Mouse (Mus musculus) lung, postnatal 0 days (tissue): Measurements from ENCODE around the gene Syngr1. TPM values are rescaled to one million over a fixed set of nuclear protein-coding genes. Genes with fewer than 3 reads are reported as not detected.
A peak's percentile ranks its signal among the peaks of the same experiment; 100 is the strongest.

Experiments used
- ATAC-seq: fragments of 200-750 bp; cut with Nextera tagmentation; 2 replicates; pipeline ENCODE4 v1.8.0; 2017; ENCODE audit warnings: moderate library complexity
- DNase-seq: peaks from one replicate; pipeline ENCODE4 v3.0.0-alpha.2; 2016; ENCODE audit warnings: low spot score
- H3K27ac ChIP-seq: fragments of 300-500 bp; sonication (generic); 2 replicates; pipeline ENCODE4 v1.5.1; 2014; ENCODE audit warnings: antibody characterized with exemption, mild to moderate bottlenecking, low read length, mixed read lengths
- H3K27me3 ChIP-seq: fragments of 300-500 bp; sonication (generic); replicated peaks from 2 replicates; pipeline ENCODE4 v1.6.1; 2014; ENCODE audit warnings: low read length, mixed read lengths; ENCODE audit not compliant: insufficient read depth
- H3K36me3 ChIP-seq: fragments of 300-500 bp; sonication (generic); 2 replicates; pipeline ENCODE4 v1.6.1; 2014; ENCODE audit warnings: low read length, mixed read lengths; ENCODE audit not compliant: insufficient read depth
- H3K4me1 ChIP-seq: fragments of 300-500 bp; sonication (generic); 2 replicates; pipeline ENCODE4 v1.6.1; 2014; ENCODE audit warnings: antibody characterized with exemption, low read depth, low read length, mixed read lengths; ENCODE audit not compliant: insufficient read depth
- H3K4me2 ChIP-seq: fragments of 300-500 bp; sonication (generic); replicated peaks from 2 replicates; pipeline ENCODE4 v1.6.1; 2014; ENCODE audit warnings: low read depth, mild to moderate bottlenecking, low read length, moderate library complexity, mixed read lengths
- H3K4me3 ChIP-seq: fragments of 300-500 bp; sonication (generic); 2 replicates; pipeline ENCODE4 v1.5.1; 2014; ENCODE audit warnings: low read depth, low read length
- H3K9ac ChIP-seq: fragments of 300-500 bp; sonication (generic); replicated peaks from 2 replicates; pipeline ENCODE4 v1.6.1; 2014; ENCODE audit warnings: low read depth, mild to moderate bottlenecking
- H3K9me3 ChIP-seq: fragments of 300-500 bp; sonication (generic); 2 replicates; pipeline ENCODE4 v1.6.1; 2016; ENCODE audit warnings: low read length, mixed read lengths
- CTCF ChIP-seq: IDR thresholded peaks from 2 replicates; pipeline ENCODE4 v1.5.1; 2016; ENCODE audit warnings: antibody characterized with exemption, mild to moderate bottlenecking
- EP300 ChIP-seq: IDR thresholded peaks from 2 replicates; pipeline ENCODE4 v1.6.1; 2016; ENCODE audit warnings: antibody characterized with exemption, mild to moderate bottlenecking, control low read depth
- WGBS: fragments of 180-500 bp; shearing (Covaris S2); extraction: QIAGEN DNeasy Blood & Tissue Kit; methylation state at CpG from one replicate; pipeline ENCODE4 v1.1.7; 2014; 5-methylcytosine and 5-hydroxymethylcytosine counted together
- polyA plus RNA-seq: library from polyadenylated mRNA; unstranded; fragments of >200 nt; fragmentation: Nextera tagmentation; extraction: Ambion mirVana; gene quantifications from 2 replicates; pipeline ENCODE4 v1.2.1, GENCODE M21; 2015

Gene Syngr1
- polyA plus RNA-seq, 1 experiment from 2014 or later = 34.4 TPM

DNA sequence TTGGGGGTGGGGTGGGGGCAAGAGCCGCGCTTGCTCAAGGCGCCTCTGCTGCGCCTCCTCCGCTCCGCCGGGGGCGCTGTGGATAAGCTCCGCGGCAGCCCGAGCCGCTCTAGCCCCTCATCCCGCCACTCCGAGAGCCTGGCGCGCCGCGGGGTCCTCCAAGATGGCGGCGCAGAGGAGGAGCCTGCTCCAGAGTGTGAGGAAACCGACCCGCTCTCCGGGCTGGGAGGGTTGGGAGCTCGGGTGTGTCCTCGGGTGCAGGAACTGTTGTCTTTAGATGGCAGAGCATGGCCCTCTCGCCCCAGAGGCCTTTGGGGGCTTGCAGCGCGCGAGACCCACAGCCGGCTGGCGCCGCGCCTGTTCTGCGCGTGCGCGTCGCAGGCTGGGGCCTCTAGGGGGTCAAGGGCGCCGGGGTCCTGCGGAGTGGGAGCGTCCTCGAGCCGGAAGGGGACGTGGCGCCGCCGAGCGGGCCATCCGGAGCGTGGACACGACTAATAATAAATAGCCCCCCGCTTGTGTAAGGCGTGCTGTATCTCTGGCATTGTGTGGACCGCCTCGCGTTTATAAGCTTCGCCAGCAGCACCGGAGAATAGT, 42.0 kb downstream of the Syngr1 start, which contains the start of gene Tab1:
Gene Tab1, plus strand, starts transcription at position 135 of the 594 bp plus-strand sequence.
- WGBS = under 1% methylated on average over 57 of the region's 59 CpGs
- peak; percentile 96 for ATAC-seq
- Histone ChIP-seq H3K27me3 (no peaks in the 10 kb centered on the region), H3K9ac (peak within 1 kb of the TSS; percentile 73), H3K4me2 (peak within 1 kb of the TSS; percentile 56), H3K9me3 (no peaks in the 10 kb centered on the region), H3K27ac (peak within 1 kb of the TSS; percentile 97), H3K36me3 (no peaks in the 10 kb centered on the region), H3K4me1 (peaks cover 10% of the 10 kb centered on the region; the same call in 1 of the 2 replicates), H3K4me3 (peak within 1 kb of the TSS; percentile 75)
- TF ChIP-seq EP300 (no peak), CTCF (peak; percentile 80)
- DNase-seq = peak; percentile 98

DNA sequence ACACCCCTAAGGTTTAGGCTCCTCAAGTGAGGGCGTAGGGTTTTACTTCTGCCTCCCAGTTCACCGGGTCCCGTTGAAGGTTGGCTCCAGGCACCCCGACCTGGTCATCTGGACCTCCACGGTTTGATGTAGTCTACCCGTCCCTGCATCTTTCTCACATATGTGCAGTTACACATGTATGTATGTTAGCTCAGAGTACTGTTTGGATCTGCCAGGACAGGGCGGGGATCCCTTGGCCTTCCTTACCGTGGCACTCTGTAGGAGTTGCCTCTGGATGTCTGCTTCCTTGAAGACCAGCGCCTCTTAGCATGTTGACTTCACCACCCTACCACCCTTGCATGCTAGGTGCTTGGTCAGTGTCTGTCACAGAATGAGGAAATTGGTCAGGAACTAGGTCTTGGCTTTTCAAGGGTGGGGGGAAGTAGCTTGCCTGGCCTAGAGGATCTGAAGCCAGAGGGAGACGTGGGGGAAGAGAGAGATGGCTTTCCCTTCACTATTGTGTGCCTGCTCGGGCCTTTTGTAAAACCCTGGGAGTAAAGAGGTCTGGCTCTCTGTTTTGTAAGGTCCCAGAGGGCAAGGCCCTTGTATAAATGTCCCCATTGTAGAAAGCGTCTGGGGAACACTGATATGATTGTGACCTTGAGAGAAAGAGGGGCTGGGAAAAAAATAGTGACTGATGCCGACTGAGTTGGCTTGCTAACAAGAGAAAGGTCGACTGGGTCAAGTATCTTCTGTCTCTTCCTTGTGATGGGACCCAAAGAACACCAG, 42.7 kb downstream of the Syngr1 start:
- Histone ChIP-seq H3K4me3 (peak overlapping the region; percentile 75), H3K27me3 (no peaks in the 10 kb centered on the region), H3K4me1 (peaks cover 12% of the 10 kb centered on the region; the same call in 1 of the 2 replicates), H3K27ac (peak overlapping the region; percentile 97), H3K9me3 (no peaks in the 10 kb centered on the region), H3K36me3 (no peaks in the 10 kb centered on the region), H3K4me2 (peak overlapping the region; percentile 56), H3K9ac (peak overlapping the region; percentile 73)
- 4% methylated on average over 14 of the region's 14 CpGs for WGBS
- TF ChIP-seq CTCF (no peak), EP300 (no peak)
- DNase-seq = peak; percentile 66
- peak; percentile 25 for ATAC-seq

DNA sequence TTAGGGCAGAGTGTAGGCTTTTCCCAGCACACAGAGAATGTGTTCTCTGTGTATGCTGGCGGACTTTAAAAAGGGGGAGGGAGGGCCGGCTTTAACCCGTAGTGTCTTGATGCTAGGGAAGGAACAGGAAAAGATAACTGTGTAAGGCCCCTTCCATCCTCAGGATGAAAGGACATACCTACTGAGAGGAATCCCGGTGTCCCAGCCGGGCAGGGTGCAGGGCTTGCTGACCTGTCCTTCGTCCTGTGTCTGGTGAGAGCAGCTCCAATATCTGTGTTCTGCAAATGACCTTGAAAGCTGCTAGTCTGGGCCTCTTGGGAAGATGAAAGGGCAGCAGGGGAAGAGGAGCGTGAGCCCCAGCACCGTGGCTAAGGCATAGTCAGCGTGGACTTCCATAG, 43.3 kb downstream of the Syngr1 start:
- DNase-seq = no peak
- WGBS = 52% methylated on average over 9 of the region's 9 CpGs
- peak overlapping the region; percentile 56 for H3K4me2 ChIP-seq
- no peaks in the 10 kb centered on the region for H3K36me3 ChIP-seq
- H3K4me1 ChIP-seq = peaks cover 12% of the 10 kb centered on the region; the same call in 1 of the 2 replicates
- peak overlapping the region; percentile 97 for H3K27ac ChIP-seq
- no peak for TF ChIP-seq EP300
- TF ChIP-seq CTCF = no peak
- no peaks in the 10 kb centered on the region for H3K9me3 ChIP-seq
- peak overlapping the region; percentile 73; the same call in 1 of the 2 replicates for H3K9ac ChIP-seq
- ATAC-seq = no peak
- no peaks in the 10 kb centered on the region for H3K27me3 ChIP-seq
- H3K4me3 ChIP-seq = peak overlapping the region; percentile 75; the same call in 1 of the 2 replicates

GRCm38 (mm10) chr15:80135499-80135898, 44.4 kb downstream of the Syngr1 start:
- Histone ChIP-seq H3K27ac (no peak overlapping the region), H3K4me2 (no peak overlapping the region), H3K4me1 (peaks cover 12% of the 10 kb centered on the region; the same call in 1 of the 2 replicates), H3K36me3 (no peaks in the 10 kb centered on the region), H3K9ac (no peak overlapping the region), H3K4me3 (no peak overlapping the region), H3K9me3 (no peaks in the 10 kb centered on the region), H3K27me3 (no peaks in the 10 kb centered on the region)
- WGBS = 96% methylated on average over 2 of the region's 2 CpGs
- DNase-seq = no peak
- no peak for ATAC-seq
- TF ChIP-seq EP300 (no peak), CTCF (no peak)

- Histone ChIP-seq H3K36me3 (no peaks in the 10 kb centered on the region), H3K4me3 (no peak overlapping the region), H3K9me3 (no peaks in the 10 kb centered on the region), H3K9ac (no peak overlapping the region), H3K4me2 (no peak overlapping the region), H3K27ac (no peak overlapping the region), H3K27me3 (no peaks in the 10 kb centered on the region), H3K4me1 (peaks cover 16% of the 10 kb centered on the region; the same call in 1 of the 2 replicates)
- no peak for TF ChIP-seq EP300
- no peak for TF ChIP-seq CTCF
- DNase-seq (no peak), ATAC-seq (no peak)
- WGBS = 88% methylated on average over 3 of the region's 3 CpGs
These were observed 45.5 kb downstream of the Syngr1 start for GRCm38 (mm10) chr15:80136645-80137044.
